Mouse (Mus musculus) cortical plate, adult 2 months (tissue): ENCODE measurements at regions not wholly inside any gene's neighbourhood (a gene's known extent, or its start where the extent isn't known, plus 50 kb on each side); places are given as distances from the start of the nearest gene placed in this dataset.

Experiments
- CTCF ChIP-seq: fragments of 200-500 bp; IDR thresholded peaks from 2 replicates; pipeline ENCODE4 v1.5.1; 2011; ENCODE audit warnings: mild to moderate bottlenecking, control low read depth, low read length; ENCODE audit not compliant: insufficient read depth; ENCODE audit errors: extremely low read depth
- POLR2A ChIP-seq: fragments of 200-500 bp; IDR thresholded peaks from 2 replicates; pipeline ENCODE4 v1.6.1; 2011; ENCODE audit warnings: mild to moderate bottlenecking, low read length, control low read depth; ENCODE audit not compliant: insufficient read depth; ENCODE audit errors: extremely low read depth

DNA sequence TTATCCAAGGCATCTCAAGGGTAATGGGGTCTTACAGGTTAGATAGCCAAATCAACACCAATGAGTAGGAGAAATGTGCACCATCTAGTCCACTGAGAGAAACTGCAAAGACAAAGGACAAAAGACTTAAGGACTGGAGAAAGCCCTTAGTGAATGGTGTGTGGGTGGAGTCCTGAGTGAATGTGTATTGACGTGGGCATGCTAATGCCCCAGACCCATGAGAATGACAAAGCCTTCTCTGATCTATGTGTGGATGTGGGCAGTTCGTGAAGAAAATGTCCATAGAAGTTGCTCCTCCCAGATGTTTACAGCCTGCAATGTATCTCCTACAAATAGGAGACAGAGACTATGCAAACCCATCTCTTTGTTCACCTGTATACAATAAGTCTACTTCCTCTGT lies 188.7 kb upstream of the Arx start:
- no peak for TF ChIP-seq CTCF
- TF ChIP-seq POLR2A = no peak
